Mouse (Mus musculus) midbrain, postnatal 0 days (tissue): Measurements from ENCODE around the gene Tex33. TPM values are rescaled to one million over a fixed set of nuclear protein-coding genes. Genes with fewer than 3 reads are reported as not detected.

Source experiments
- ATAC-seq: fragments of 200-750 bp; cut with Nextera tagmentation; 2 replicates; pipeline ENCODE4 v1.8.0; 2017; ENCODE audit warnings: moderate number of reproducible peaks, mild to moderate bottlenecking, moderate TSS enrichment, moderate library complexity; ENCODE audit not compliant: low FRiP score
- DNase-seq: peaks from one replicate; pipeline ENCODE4 v3.0.0-alpha.2; 2015; ENCODE audit warnings: low spot score
- H3K27ac ChIP-seq: fragments of 300-500 bp; sonication (generic); 2 replicates; pipeline ENCODE4 v1.5.1; 2014; ENCODE audit warnings: low read depth, mild to moderate bottlenecking, low read length, mixed read lengths
- H3K27me3 ChIP-seq: fragments of 300-500 bp; sonication (generic); 2 replicates; pipeline ENCODE4 v1.6.1; 2014; ENCODE audit warnings: low read length, control low read depth, mixed read lengths; ENCODE audit not compliant: insufficient read depth
- H3K36me3 ChIP-seq: fragments of 300-500 bp; sonication (generic); 2 replicates; pipeline ENCODE4 v1.6.1; 2014; ENCODE audit warnings: low read length, control low read depth, mixed read lengths; ENCODE audit not compliant: insufficient read depth
- H3K4me1 ChIP-seq: fragments of 300-500 bp; sonication (generic); 2 replicates; pipeline ENCODE4 v1.6.1; 2014; ENCODE audit warnings: mild to moderate bottlenecking, control low read depth, antibody characterized with exemption, low read length, mixed read lengths; ENCODE audit not compliant: insufficient read depth
- H3K4me2 ChIP-seq: fragments of 300-500 bp; sonication (generic); 2 replicates; pipeline ENCODE4 v1.6.1; 2014; ENCODE audit warnings: low read depth, mild to moderate bottlenecking, low read length, mixed read lengths; ENCODE audit not compliant: poor library complexity, severe bottlenecking
- H3K4me3 ChIP-seq: fragments of 300-500 bp; sonication (generic); 2 replicates; pipeline ENCODE4 v1.5.1; 2014; ENCODE audit warnings: low read depth, mild to moderate bottlenecking, low read length, moderate library complexity
- H3K9ac ChIP-seq: fragments of 300-500 bp; sonication (generic); replicated peaks from 2 replicates; pipeline ENCODE4 v1.6.1; 2014; ENCODE audit warnings: mild to moderate bottlenecking, low read length, moderate library complexity, mixed read lengths; ENCODE audit not compliant: poor library complexity, severe bottlenecking
- H3K9me3 ChIP-seq: fragments of 300-500 bp; sonication (generic); 2 replicates; pipeline ENCODE4 v1.6.1; 2016; ENCODE audit warnings: low read length, control low read depth
- CTCF ChIP-seq: IDR thresholded peaks from 2 replicates; pipeline ENCODE4 v1.5.1; 2016; ENCODE audit warnings: antibody characterized with exemption, mild to moderate bottlenecking
- WGBS: fragments of 180-500 bp; shearing (Covaris S2); extraction: QIAGEN DNeasy Blood & Tissue Kit; methylation state at CpG from one replicate; pipeline ENCODE4 v1.1.7; 2014; 5-methylcytosine and 5-hydroxymethylcytosine counted together
- polyA plus RNA-seq: library from polyadenylated mRNA; unstranded; fragments of >200 nt; fragmentation: Nextera tagmentation; extraction: Ambion mirVana; gene quantifications from 2 replicates; pipeline ENCODE4 v1.2.1, GENCODE M21; 2015
- total RNA-seq: library from RNA; depleted of rRNA; stranded (reverse); fragments of >200 nt; gene quantifications from 2 replicates; pipeline ENCODE4 v1.2.3, GENCODE M21; 2014

Tex33 gene
- total and polyA plus RNA-seq, 2 experiments from 2014 or later, result 0.16 TPM; not detected in 1

DNA sequence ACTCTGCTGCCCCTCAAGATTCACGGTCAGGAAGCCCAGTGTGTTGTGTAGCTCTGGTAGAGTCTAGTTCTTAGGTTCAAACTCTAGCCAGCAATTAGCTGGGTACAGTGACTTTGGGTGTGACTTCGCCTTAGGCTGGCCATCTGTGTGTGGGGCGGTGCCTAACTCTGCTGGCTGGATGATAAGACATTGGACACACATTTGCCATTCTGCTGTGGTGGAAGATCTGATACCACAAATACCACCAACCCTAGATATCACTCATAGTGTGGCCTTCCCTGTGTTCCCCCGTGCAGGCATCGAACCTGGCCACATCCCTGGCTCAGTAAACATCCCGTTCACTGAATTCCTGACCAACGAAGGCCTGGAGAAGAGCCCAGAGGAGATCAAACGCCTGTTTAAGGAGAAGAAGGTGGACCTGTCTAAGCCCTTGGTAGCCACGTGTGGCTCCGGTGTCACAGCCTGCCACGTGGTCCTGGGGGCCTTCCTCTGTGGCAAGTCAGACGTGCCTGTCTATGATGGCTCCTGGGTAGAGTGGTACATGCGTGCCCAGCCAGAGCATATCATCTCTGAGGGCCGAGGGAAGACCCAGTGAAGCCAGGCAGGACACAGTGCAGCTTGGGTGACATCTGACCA lies 17.5 kb upstream of the Tex33 start:
- Histone ChIP-seq H3K27me3 (peaks cover 19% of the 10 kb centered on the region; the same call in 1 of the 2 replicates), H3K36me3 (peaks cover 3% of the 10 kb centered on the region; the same call in 1 of the 2 replicates), H3K9ac (no peak overlapping the region), H3K4me1 (peaks cover 4% of the 10 kb centered on the region; the same call in 1 of the 2 replicates), H3K27ac (no peak overlapping the region), H3K4me3 (no peak overlapping the region), H3K9me3 (no peaks in the 10 kb centered on the region), H3K4me2 (no peak overlapping the region)
- no peak for ATAC-seq
- WGBS, result 92% methylated on average over 14 of the region's 14 CpGs
- no peak for DNase-seq
- TF ChIP-seq CTCF, result no peak

- H3K9ac ChIP-seq, result peak overlapping the region; percentile 29; the same call in 1 of the 2 replicates
- peak overlapping the region; percentile 14; the same call in 1 of the 2 replicates for H3K4me3 ChIP-seq
- H3K27me3 ChIP-seq, result peaks cover 21% of the 10 kb centered on the region; the same call in 1 of the 2 replicates
- no peaks in the 10 kb centered on the region for H3K9me3 ChIP-seq
- ATAC-seq, result no peak
- no peak for DNase-seq
- no peak for TF ChIP-seq CTCF
- peak overlapping the region; percentile 41 for H3K4me2 ChIP-seq
- H3K27ac ChIP-seq, result no peak overlapping the region
- peaks cover 3% of the 10 kb centered on the region; the same call in 1 of the 2 replicates for H3K36me3 ChIP-seq
- peaks cover 18% of the 10 kb centered on the region for H3K4me1 ChIP-seq
- 20% methylated on average over 12 of the region's 12 CpGs for WGBS
These were observed 13.9 kb upstream of the Tex33 start for GRCm38 (mm10) chr15:78409570-78410052.

GRCm38 (mm10) chr15:78406293-78406934 lies 10.7 kb upstream of the Tex33 start, which contains the start of gene Mpst:
Mpst (plus strand) TSS chr15:78406416.
- peak within 1 kb of the TSS; percentile 87 for H3K27ac ChIP-seq
- peaks cover 18% of the 10 kb centered on the region for H3K4me1 ChIP-seq
- H3K4me3 ChIP-seq, result peak within 1 kb of the TSS; percentile 52
- no peak; the same call in 1 of the 2 replicates for TF ChIP-seq CTCF
- no peaks in the 10 kb centered on the region for H3K9me3 ChIP-seq
- peak; percentile 87 for ATAC-seq
- peak; percentile 90 for DNase-seq
- under 1% methylated on average over 40 of the region's 40 CpGs for WGBS
- H3K9ac ChIP-seq, result peak within 1 kb of the TSS; percentile 84
- peaks cover 3% of the 10 kb centered on the region; the same call in 1 of the 2 replicates for H3K36me3 ChIP-seq
- H3K4me2 ChIP-seq, result peak within 1 kb of the TSS; percentile 91
- H3K27me3 ChIP-seq, result peaks cover 21% of the 10 kb centered on the region; the same call in 1 of the 2 replicates

- 2% methylated on average over 33 of the region's 34 CpGs for WGBS
These were observed 10.0 kb upstream of the Tex33 start, which contains the start of gene Tst for GRCm38 (mm10) chr15:78405517-78406211. Tst (minus strand) TSS chr15:78405907.

GRCm38 (mm10) chr15:78405098-78405497 lies 9.4 kb upstream of the Tex33 start:
- WGBS, result 57% methylated on average over 11 of the region's 11 CpGs
- no peaks in the 10 kb centered on the region for H3K9me3 ChIP-seq
- DNase-seq (no peak), ATAC-seq (no peak)
- no peak for TF ChIP-seq CTCF
- H3K4me2 ChIP-seq, result peak overlapping the region; percentile 91
- H3K27me3 ChIP-seq, result peaks cover 20% of the 10 kb centered on the region; the same call in 1 of the 2 replicates
- H3K4me1 ChIP-seq, result peaks cover 18% of the 10 kb centered on the region
- H3K9ac ChIP-seq, result no peak overlapping the region; the same call in 1 of the 2 replicates
- H3K4me3 ChIP-seq, result peak overlapping the region; percentile 52
- H3K27ac ChIP-seq, result peak overlapping the region; percentile 87; the same call in 1 of the 2 replicates
- no peaks in the 10 kb centered on the region for H3K36me3 ChIP-seq

More at GRCm38 (mm10) chr15:78405517-78406211, 10.0 kb upstream of the Tex33 start, which contains the start of gene Tst:
- Histone ChIP-seq H3K27me3 (peaks cover 21% of the 10 kb centered on the region; the same call in 1 of the 2 replicates), H3K36me3 (no peaks in the 10 kb centered on the region), H3K9ac (peak within 1 kb of the TSS; percentile 84), H3K4me3 (peak within 1 kb of the TSS; percentile 52), H3K27ac (peak within 1 kb of the TSS; percentile 87), H3K9me3 (no peaks in the 10 kb centered on the region), H3K4me2 (peak within 1 kb of the TSS; percentile 91), H3K4me1 (peaks cover 18% of the 10 kb centered on the region)
- DNase-seq, result peak; percentile 93
- no peak for TF ChIP-seq CTCF
- peak; percentile 62 for ATAC-seq
